Mouse (Mus musculus) testis, adult 2 months (tissue): Measurements from ENCODE around the gene Fam199x. TPM values are rescaled to one million over a fixed set of nuclear protein-coding genes. Genes with fewer than 3 reads are reported as not detected.

Experiments
- H3K27ac ChIP-seq: fragments of 200-500 bp; 2 replicates; pipeline ENCODE4 v1.5.1; 2012; ENCODE audit warnings: low read depth, low read length; ENCODE audit not compliant: control insufficient read depth, insufficient read depth
- H3K27me3 ChIP-seq: fragments of 200-500 bp; 2 replicates; pipeline ENCODE4 v1.6.1; 2012; ENCODE audit warnings: mild to moderate bottlenecking, low read length, moderate library complexity; ENCODE audit not compliant: control insufficient read depth, insufficient read depth
- H3K36me3 ChIP-seq: fragments of 200-500 bp; 2 replicates; pipeline ENCODE4 v1.6.1; 2012; ENCODE audit warnings: mild to moderate bottlenecking, low read length; ENCODE audit not compliant: control insufficient read depth, insufficient read depth
- H3K4me1 ChIP-seq: fragments of 200-500 bp; 2 replicates; pipeline ENCODE4 v1.6.1; 2012; ENCODE audit warnings: low read length; ENCODE audit not compliant: control insufficient read depth, insufficient read depth
- H3K4me3 ChIP-seq: fragments of 200-500 bp; 2 replicates; pipeline ENCODE4 v1.5.1; 2012; ENCODE audit warnings: low read depth, mild to moderate bottlenecking, low read length, moderate library complexity, mixed read lengths; ENCODE audit not compliant: control insufficient read depth
- CTCF ChIP-seq: fragments of 200-500 bp; IDR thresholded peaks from 2 replicates; pipeline ENCODE4 v1.5.1; 2012; ENCODE audit warnings: low read depth, mild to moderate bottlenecking, inconsistent platforms, low read length, moderate library complexity; ENCODE audit not compliant: control insufficient read depth, insufficient read depth, insufficient replicate concordance
- POLR2A ChIP-seq: fragments of 200-500 bp; IDR thresholded peaks from 2 replicates; pipeline ENCODE4 v1.6.1; 2012; ENCODE audit warnings: low read depth, mild to moderate bottlenecking, inconsistent platforms, low read length, moderate library complexity; ENCODE audit not compliant: control insufficient read depth
- polyA plus RNA-seq: library from polyadenylated mRNA; depleted of rRNA; stranded (reverse); fragments of >200 nt; gene quantifications from 2 replicates; pipeline ENCODE4 v1.2.3, GENCODE M21; 2012

Fam199x gene
- polyA plus RNA-seq, 1 experiment, result 0.20 TPM

GRCm38 (mm10) chrX:137037470-137037999 lies 11.9 kb upstream of the Fam199x start:
- TF ChIP-seq POLR2A (no peak), CTCF (no peak)
- H3K27ac ChIP-seq, result peak overlapping the region; percentile 99

DNA sequence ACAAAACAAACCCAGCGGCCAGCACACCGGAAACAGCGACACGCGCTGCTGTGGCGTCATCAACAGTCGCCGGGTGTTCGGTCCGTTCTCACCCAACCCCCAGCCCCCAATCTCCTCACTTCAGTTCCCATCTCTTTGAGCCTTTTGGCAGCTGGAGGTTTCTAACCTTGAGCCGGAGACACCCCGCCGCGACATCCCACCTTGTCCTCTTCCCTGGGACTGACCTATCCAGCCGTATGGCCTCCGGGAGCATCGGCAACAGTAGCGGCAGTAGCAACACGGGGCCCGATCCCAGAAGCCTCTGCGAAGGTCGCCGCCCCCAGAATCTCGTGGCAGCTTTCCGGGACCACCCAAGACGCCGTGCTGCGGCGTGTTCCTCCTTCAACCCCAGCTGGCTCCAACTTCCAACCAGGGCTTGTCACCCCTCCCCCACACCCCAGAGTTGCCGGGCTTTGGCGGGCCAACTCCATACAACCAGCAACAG lies 11.4 kb upstream of the Fam199x start, which contains the start of gene Slc25a53:
Gene Slc25a53, minus strand, starts transcription at position 303 of the 484 bp plus-strand sequence.
- TF ChIP-seq CTCF, result no peak
- TF ChIP-seq POLR2A, result peak; percentile 41; the same call in 1 of the 2 replicates
- H3K27ac ChIP-seq, result peak within 1 kb of the TSS; percentile 99
- no peaks in the 10 kb centered on the region for H3K36me3 ChIP-seq
- no peaks in the 10 kb centered on the region for H3K27me3 ChIP-seq
- no peaks in the 10 kb centered on the region; the same call in 1 of the 2 replicates for H3K4me1 ChIP-seq
- H3K4me3 ChIP-seq, result peak within 1 kb of the TSS; percentile 96

More at GRCm38 (mm10) chrX:137037470-137037999, 11.9 kb upstream of the Fam199x start:
- no peaks in the 10 kb centered on the region for H3K36me3 ChIP-seq
- H3K4me1 ChIP-seq, result no peaks in the 10 kb centered on the region; the same call in 1 of the 2 replicates
- H3K27me3 ChIP-seq, result no peaks in the 10 kb centered on the region
- H3K4me3 ChIP-seq, result peak overlapping the region; percentile 96

- H3K4me3 ChIP-seq, result peak overlapping the region; percentile 96
- no peaks in the 10 kb centered on the region for H3K27me3 ChIP-seq
- peak overlapping the region; percentile 99 for H3K27ac ChIP-seq
- TF ChIP-seq POLR2A, result no peak
- TF ChIP-seq CTCF, result no peak
- H3K4me1 ChIP-seq, result no peaks in the 10 kb centered on the region; the same call in 1 of the 2 replicates
- no peaks in the 10 kb centered on the region for H3K36me3 ChIP-seq
Observed at GRCm38 (mm10) chrX:137038502-137038901, 10.9 kb upstream of the Fam199x start.

DNA sequence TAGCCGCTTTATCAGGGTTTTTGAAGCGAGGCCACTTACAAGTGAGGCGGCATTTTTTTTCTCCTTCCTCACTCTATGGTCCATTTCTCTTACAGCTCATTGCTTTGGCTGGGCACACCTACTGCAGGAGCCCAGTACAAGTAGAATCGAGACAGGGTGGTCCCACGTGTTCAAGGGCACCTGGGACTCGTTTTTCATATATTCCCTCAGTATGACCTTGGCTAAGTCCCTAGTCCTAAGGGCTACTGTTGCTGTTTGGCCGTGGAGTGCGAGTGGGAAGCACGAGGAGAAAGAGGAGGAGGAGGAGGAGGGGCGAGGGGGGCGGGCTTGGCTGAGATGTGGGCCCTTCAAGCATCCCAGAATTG lies 352 bp upstream of the Fam199x start:
- Histone ChIP-seq H3K4me1 (no peaks in the 10 kb centered on the region; the same call in 1 of the 2 replicates), H3K36me3 (no peaks in the 10 kb centered on the region), H3K4me3 (peak overlapping the region; percentile 78), H3K27ac (no peak overlapping the region; the same call in 1 of the 2 replicates), H3K27me3 (no peaks in the 10 kb centered on the region)
- no peak for TF ChIP-seq CTCF
- TF ChIP-seq POLR2A, result no peak

GRCm38 (mm10) chrX:137063202-137063601 lies 13.8 kb downstream of the Fam199x start:
- no peak for TF ChIP-seq POLR2A
- no peak for TF ChIP-seq CTCF
- Histone ChIP-seq H3K27me3 (no peaks in the 10 kb centered on the region), H3K4me3 (no peak overlapping the region), H3K4me1 (no peaks in the 10 kb centered on the region), H3K36me3 (no peaks in the 10 kb centered on the region), H3K27ac (no peak overlapping the region)

DNA sequence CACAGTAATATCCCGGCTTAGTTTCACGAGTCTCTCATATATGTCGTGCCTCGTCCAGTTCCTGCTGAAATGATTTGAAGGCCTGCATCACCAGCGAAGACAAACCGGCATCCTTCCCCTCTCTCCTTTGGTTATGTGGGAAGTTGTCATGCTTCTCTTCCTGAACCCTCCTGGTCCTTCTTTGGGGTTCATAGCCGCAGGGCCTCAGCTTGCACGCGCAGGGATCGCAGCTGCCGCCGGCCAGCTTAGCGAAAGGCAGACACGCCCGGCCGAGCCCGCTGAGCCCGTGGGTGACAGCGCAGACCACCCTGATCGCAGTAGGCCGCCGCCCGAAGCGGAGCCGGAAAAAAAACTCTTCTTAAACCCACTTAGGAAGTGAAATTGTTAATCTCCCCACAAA lies 55.1 kb downstream of the Fam199x start:
- H3K4me3 ChIP-seq, result no peak overlapping the region; the same call in 1 of the 2 replicates
- TF ChIP-seq CTCF (no peak), POLR2A (no peak)
- H3K27ac ChIP-seq, result no peak overlapping the region
- H3K36me3 ChIP-seq, result no peaks in the 10 kb centered on the region
- no peaks in the 10 kb centered on the region for H3K4me1 ChIP-seq
- H3K27me3 ChIP-seq, result no peaks in the 10 kb centered on the region

- Histone ChIP-seq H3K4me3 (no peak overlapping the region), H3K4me1 (no peaks in the 10 kb centered on the region), H3K36me3 (no peaks in the 10 kb centered on the region), H3K27me3 (no peaks in the 10 kb centered on the region), H3K27ac (no peak overlapping the region)
- TF ChIP-seq POLR2A, result no peak
- no peak for TF ChIP-seq CTCF
Observed at GRCm38 (mm10) chrX:137106498-137106897, 57.1 kb downstream of the Fam199x start.
